Mouse (Mus musculus) E14TG2a.4 (cell line): ENCODE results near the gene Olfr1258.
"Not testable (repeated sequence)": the region's sequence is repeated elsewhere in the genome, so short reads cannot be mapped to it uniquely, and the experiment has no call there.

Experiments used
- H3K27me3 ChIP-seq: 2 replicates; pipeline ENCODE4 v1.6.1; 2014; ENCODE audit warnings: low read length, control low read depth; ENCODE audit not compliant: insufficient read depth
- H3K36me3 ChIP-seq: 2 replicates; pipeline ENCODE4 v1.6.1; 2014; ENCODE audit warnings: low read length, control low read depth; ENCODE audit not compliant: insufficient read depth
- H3K4me1 ChIP-seq: replicated peaks from 2 replicates; pipeline ENCODE4 v1.6.1; 2014; ENCODE audit warnings: low read depth, low read length, control low read depth
- H3K4me3 ChIP-seq: replicated peaks from 2 replicates; pipeline ENCODE4 v1.5.1; 2014; ENCODE audit warnings: mild to moderate bottlenecking, low read length
- H3K9me3 ChIP-seq: 2 replicates; pipeline ENCODE4 v1.6.1; 2014; ENCODE audit warnings: low read length, control low read depth
- CTCF ChIP-seq: conservative IDR thresholded peaks from 2 replicates; pipeline ENCODE4 v1.5.1; 2014; ENCODE audit warnings: low read length
- NANOG ChIP-seq: IDR thresholded peaks from 2 replicates; pipeline ENCODE4 v1.6.1; 2014; ENCODE audit warnings: borderline replicate concordance, low read length, mixed read lengths
- POU5F1 ChIP-seq: IDR thresholded peaks from 2 replicates; pipeline ENCODE4 v1.6.1; 2014; ENCODE audit warnings: low read length, borderline replicate concordance

Gene Olfr1258

GRCm38 (mm10) chr2:89927009-89927408 is at the start of gene Olfr1258:
Gene Olfr1258 (plus strand): TSS chr2:89927309.
- H3K4me3 ChIP-seq, result no peak within 1 kb of the TSS
- TF ChIP-seq NANOG (no peak), POU5F1 (no peak), CTCF (no peak)
- no peaks in the 10 kb centered on the region for H3K4me1 ChIP-seq
- no peaks in the 10 kb centered on the region for H3K36me3 ChIP-seq
- H3K9me3 ChIP-seq, result no peaks in the 10 kb centered on the region
- H3K27me3 ChIP-seq, result no peaks in the 10 kb centered on the region

GRCm38 (mm10) chr2:89878137-89878536 is 49.0 kb upstream of the Olfr1258 start, which contains the start of gene Olfr1257:
Gene Olfr1257 (plus strand): TSS chr2:89878437.
- Histone ChIP-seq H3K9me3 (peaks cover 13% of the 10 kb centered on the region), H3K4me1 (no peaks in the 10 kb centered on the region), H3K27me3 (no peaks in the 10 kb centered on the region), H3K4me3 (no peak within 1 kb of the TSS), H3K36me3 (no peaks in the 10 kb centered on the region)
- no peak for TF ChIP-seq POU5F1
- no peak for TF ChIP-seq CTCF
- TF ChIP-seq NANOG, result no peak

- H3K4me3 ChIP-seq, result peak overlapping the region; percentile 72
- H3K4me1 ChIP-seq, H3K9me3 ChIP-seq, H3K27me3 ChIP-seq, H3K36me3 ChIP-seq: not testable (repeated sequence)
Measured at GRCm38 (mm10) chr2:89912616-89913015, 14.5 kb upstream of the Olfr1258 start.

DNA sequence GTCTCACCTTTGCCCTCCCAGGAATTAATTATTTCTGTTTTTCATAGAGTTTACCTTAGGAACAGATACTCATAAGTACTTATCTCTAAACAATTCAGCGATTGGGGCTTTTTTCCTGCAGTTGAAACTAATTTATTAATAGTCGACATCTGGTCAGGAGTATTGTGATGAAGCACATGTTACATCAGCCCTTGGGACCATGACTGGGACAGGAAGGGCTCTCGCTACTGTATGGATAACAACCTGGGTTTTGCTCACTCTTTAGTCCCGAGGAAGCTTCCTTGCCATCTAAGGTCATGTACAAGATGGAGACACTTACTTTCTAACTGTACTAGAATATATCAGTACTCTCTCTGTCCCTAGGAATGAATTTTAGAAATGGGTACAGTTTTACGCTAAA is 21.5 kb downstream of the Olfr1258 start, which contains the start of gene Olfr1259:
Gene Olfr1259, minus strand, starts transcription at position 101 of the 400 bp plus-strand sequence.
- TF ChIP-seq CTCF, result no peak
- TF ChIP-seq POU5F1, result no peak
- TF ChIP-seq NANOG, result no peak
- no peaks in the 10 kb centered on the region for H3K36me3 ChIP-seq
- H3K4me1 ChIP-seq, result no peaks in the 10 kb centered on the region
- no peaks in the 10 kb centered on the region for H3K27me3 ChIP-seq
- H3K9me3 ChIP-seq, result no peaks in the 10 kb centered on the region
- H3K4me3 ChIP-seq, result no peak within 1 kb of the TSS

- no peaks in the 10 kb centered on the region for H3K36me3 ChIP-seq
- no peaks in the 10 kb centered on the region for H3K4me1 ChIP-seq
- no peaks in the 10 kb centered on the region for H3K27me3 ChIP-seq
- no peak for TF ChIP-seq POU5F1
- no peak for TF ChIP-seq NANOG
- no peak for TF ChIP-seq CTCF
- no peak within 1 kb of the TSS for H3K4me3 ChIP-seq
- H3K9me3 ChIP-seq, result no peaks in the 10 kb centered on the region
Measured at GRCm38 (mm10) chr2:89974184-89974583, 47.1 kb downstream of the Olfr1258 start, which contains the start of gene Olfr1260. Gene Olfr1260 (plus strand): TSS chr2:89974340.

DNA sequence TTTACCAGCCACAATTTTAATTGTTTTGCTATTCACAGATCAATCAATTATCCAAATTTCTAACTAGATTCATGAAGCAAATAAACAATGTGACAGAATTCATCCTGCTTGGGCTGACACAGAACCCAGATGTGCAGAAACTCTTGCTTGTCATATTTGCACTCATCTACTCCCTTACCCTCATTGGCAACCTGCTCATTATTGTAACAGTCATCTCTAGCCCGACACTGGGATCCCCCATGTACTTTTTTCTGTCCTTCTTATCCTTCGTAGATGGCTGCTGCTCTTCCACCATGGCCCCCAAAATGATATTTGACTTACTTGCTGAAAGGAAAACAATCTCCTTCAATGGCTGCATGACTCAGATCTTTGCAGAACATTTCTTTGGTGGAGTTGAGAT is 50.6 kb downstream of the Olfr1258 start:
- TF ChIP-seq NANOG (no peak), CTCF (no peak), POU5F1 (no peak)
- Histone ChIP-seq H3K4me3 (no peak overlapping the region), H3K36me3 (no peaks in the 10 kb centered on the region), H3K4me1 (no peaks in the 10 kb centered on the region), H3K27me3 (no peaks in the 10 kb centered on the region), H3K9me3 (no peaks in the 10 kb centered on the region)
